Mouse (Mus musculus) MEL-GATA-1-ER (cell line): Measurements from ENCODE around the gene Zfp13.
"Not testable (repeated sequence)": the region's sequence is repeated elsewhere in the genome, so short reads cannot be mapped to it uniquely, and the experiment has no call there.

Experiments
- DNase-seq: peaks from one replicate; pipeline ENCODE4 v3.0.0-alpha.2; 2012; ENCODE audit warnings: low read depth; ENCODE audit errors: extremely low read depth

Gene Zfp13

DNA sequence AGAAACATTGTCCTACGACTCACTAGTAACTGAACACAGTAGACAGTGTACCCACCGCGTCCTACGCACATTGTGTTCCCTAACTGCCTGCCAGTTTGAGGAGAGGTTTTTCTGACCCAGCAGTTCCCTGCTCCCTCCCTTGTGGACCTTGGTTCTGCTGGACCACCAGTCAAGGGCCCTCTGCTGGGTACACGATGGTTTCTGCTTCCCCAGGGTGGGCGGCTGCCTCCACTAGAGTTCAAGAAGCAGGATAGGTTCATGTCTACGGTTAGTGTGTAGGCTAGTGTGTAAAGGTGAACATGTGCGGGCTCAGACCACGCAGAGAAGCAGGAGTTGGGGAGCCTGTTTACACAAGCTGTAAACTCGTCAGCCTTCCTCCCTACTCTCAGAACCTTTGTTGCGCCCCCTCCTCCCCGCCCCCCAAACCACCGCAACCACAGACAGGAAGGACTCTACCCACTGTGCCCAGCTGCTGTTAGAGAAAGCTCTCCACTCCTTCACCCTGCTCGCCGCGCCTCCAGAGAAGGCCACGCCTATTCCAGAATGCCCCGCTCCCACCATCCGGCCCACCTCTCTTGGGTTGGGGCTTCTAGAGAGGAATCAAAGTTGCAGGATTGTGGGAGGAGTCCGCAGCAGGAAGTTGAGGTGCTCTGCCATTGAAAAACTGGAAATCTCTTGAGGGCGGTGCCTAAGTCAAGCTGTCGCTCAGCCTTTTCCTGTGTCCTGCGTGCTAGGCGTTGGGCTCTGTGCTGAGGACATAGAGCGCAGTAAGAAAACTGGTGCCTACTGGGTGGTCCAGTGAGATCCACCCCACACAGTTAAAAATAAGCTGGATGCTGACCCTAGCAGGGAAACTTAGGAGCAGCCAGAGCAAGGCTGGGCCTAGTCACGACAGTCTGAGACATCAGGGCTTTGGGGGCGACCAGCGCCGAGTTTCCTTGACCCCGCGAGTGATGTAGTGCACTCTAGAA is at the start of gene Zfp13:
Gene Zfp13 (minus strand): TSS at position 906 of the 971 bp plus-strand sequence.
- DNase-seq, result peak; percentile 97

- no peak for DNase-seq
Observed at GRCm38 (mm10) chr17:23645894-23646293, 46.6 kb upstream of the Zfp13 start.

- DNase-seq, result no peak
Observed at GRCm38 (mm10) chr17:23644613-23645495, 45.6 kb upstream of the Zfp13 start, which contains the start of gene Mmp25. Gene Mmp25 (minus strand): TSS chr17:23645277.

DNA sequence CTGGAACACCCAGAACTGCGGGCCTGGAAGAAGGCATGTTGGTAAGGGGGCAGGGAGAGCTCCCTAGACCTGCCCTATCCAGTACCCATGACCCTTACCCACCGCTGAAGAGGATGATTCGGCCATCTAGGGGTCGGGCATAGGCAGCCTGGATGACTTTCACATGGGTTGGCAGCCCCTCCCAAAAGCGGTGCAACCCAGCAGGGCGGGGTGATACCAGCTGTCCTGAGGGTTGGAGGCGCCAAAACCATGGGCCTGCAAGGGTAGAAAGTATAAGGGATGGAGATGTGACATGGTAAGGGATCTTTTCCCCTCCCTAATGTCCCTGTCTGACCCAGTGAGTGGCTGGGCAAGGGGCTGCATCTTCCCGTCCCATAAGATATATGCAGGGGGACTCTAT is 32.0 kb upstream of the Zfp13 start:
- DNase-seq, result no peak

GRCm38 (mm10) chr17:23630195-23631020 is 31.1 kb upstream of the Zfp13 start:
- peak; percentile 32 for DNase-seq

- no peak for DNase-seq
Observed at GRCm38 (mm10) chr17:23627813-23628212, 28.5 kb upstream of the Zfp13 start.

DNA sequence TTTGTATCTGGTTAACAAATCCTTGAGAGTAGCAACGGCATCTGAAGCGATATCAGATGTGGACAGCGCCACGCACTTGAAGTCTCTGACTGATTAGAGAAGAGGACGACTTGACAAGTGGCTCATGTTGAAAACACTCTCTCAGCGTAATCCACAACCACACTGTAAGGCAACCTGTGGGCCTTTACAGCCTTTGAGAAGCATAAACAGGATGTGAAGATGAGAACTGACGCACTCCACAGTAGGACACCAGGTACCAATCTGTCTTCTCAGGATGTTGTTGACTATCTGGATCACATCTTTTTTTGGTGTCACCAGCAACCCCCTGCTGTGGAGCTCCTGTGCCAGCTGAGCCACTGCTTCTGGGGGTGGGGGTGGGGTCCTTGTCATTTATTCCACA is 21.1 kb upstream of the Zfp13 start:
- no peak for DNase-seq

DNA sequence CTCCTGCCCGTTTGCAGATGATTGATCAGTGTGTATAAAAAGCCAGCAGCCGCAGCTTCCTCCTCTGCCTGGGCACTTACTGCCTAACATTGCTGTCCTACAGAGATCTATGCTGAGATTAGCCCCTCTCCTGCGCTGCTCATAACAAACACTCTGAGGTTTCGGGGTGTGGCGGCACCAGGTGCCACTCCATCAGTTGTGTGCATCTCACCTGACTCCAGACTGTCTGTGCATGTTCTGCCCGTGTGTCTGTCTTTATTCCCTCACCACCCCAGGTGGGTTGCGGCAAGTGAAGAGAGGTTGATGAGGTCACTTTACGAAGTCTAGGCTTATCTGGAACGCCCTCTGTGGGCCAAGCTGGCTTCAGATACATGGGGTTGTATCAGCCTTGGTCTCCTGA is 17.8 kb upstream of the Zfp13 start:
- DNase-seq, result no peak

- no peak for DNase-seq
Observed at GRCm38 (mm10) chr17:23610361-23610800, 11.1 kb upstream of the Zfp13 start.

GRCm38 (mm10) chr17:23609612-23610011 is 10.3 kb upstream of the Zfp13 start:
- DNase-seq, result no peak

- DNase-seq, result no peak
Observed at GRCm38 (mm10) chr17:23605220-23605619, 5.9 kb upstream of the Zfp13 start.

- no peak for DNase-seq
Observed at GRCm38 (mm10) chr17:23604394-23604793, 5.1 kb upstream of the Zfp13 start.

DNA sequence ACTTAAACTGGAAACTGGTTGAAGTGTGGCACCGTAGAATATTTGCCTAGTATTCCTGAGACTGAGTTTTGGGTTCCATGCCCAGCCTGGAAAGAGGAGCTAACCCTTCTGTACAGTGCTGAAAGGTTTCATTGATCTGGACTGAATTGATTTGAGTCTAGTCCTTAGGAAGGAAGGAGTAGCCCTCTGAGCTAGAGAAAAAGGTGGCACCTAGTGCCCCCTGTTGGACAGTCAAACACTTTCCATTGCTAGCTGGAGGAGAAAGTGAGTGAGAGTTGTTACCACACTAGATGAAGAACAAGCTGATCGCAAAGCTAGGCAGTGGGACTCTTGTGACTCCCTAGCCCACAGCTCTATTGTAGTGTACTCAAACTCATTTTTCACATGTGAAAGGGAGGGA is 4.3 kb upstream of the Zfp13 start:
- DNase-seq, result no peak

- DNase-seq, result no peak
Observed at GRCm38 (mm10) chr17:23603077-23603476, 3.8 kb upstream of the Zfp13 start.

GRCm38 (mm10) chr17:23601836-23602585 is 2.7 kb upstream of the Zfp13 start:
- DNase-seq, result no peak

GRCm38 (mm10) chr17:23600641-23601622 is 1.6 kb upstream of the Zfp13 start, which contains the start of gene Zscan10:
Gene Zscan10 (plus strand): TSS chr17:23600856.
- DNase-seq, result no peak

DNA sequence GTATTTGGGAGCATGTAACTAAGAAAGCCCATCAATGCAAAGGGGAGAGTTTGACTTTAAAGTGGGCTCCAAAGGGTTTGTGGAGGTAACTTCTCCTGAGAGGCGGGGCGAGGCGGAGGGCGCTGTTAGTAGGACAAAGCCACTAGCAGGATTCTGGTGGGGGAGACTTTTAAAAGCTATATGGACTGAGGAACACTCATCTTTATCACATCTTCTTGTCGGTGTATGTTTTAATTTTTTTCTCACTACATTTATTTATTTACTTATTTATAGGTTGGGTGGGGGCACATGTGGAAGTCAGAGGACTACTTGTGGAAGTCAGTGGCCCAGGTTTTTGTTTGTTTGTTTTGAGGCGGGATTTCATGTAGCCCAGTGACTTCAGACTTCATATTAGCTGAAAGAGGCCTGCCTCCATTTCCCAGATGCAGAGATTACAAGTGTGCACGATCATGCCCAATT is 347 bp upstream of the Zfp13 start:
- peak; percentile 75 for DNase-seq

DNA sequence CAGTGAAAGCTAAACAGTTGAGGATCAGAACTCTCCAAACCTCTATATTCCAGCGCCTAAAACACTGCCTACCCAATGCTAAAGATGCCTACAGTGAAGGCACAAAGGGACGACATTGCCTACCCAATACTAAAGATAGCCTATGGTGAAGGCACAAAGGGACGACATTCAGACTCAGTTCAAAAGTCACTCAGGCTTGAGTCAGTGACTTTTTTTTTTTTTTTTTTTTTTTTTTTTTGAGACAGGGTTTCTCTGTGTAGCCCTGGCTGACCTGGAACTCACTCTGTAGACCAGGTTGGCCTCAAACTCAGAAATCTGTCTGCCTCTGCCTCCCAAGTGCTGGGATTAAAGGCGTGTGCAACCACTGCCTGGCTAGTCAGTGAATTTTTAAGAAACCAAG is 4.1 kb downstream of the Zfp13 start:
- DNase-seq, result not testable (repeated sequence)

GRCm38 (mm10) chr17:23592926-23593300 is 6.4 kb downstream of the Zfp13 start:
- DNase-seq, result no peak
